Mouse (Mus musculus) embryonic facial prominence, embryonic 12.5 days (tissue): Measurements from ENCODE around the gene Gm21750. TPM values are rescaled to one million over a fixed set of nuclear protein-coding genes. Genes with fewer than 3 reads are reported as not detected.
"Not testable (repeated sequence)": the region's sequence is repeated elsewhere in the genome, so short reads cannot be mapped to it uniquely, and the experiment has no call there.

ENCODE experiments used
- ATAC-seq: fragments of 200-750 bp; cut with Nextera tagmentation; 2 replicates; pipeline ENCODE4 v1.8.0; 2017; ENCODE audit not compliant: insufficient number of reproducible peaks, insufficient read depth, low FRiP score, low TSS enrichment
- H3K27ac ChIP-seq: fragments of 300-500 bp; sonication (generic); 2 replicates; pipeline ENCODE4 v1.5.1; 2016; ENCODE audit warnings: mild to moderate bottlenecking
- H3K27me3 ChIP-seq: fragments of 300-500 bp; sonication (generic); 2 replicates; pipeline ENCODE4 v1.6.1; 2016; ENCODE audit warnings: mild to moderate bottlenecking, moderate library complexity
- H3K36me3 ChIP-seq: fragments of 300-500 bp; sonication (generic); 2 replicates; pipeline ENCODE4 v1.6.1; 2016; ENCODE audit warnings: mild to moderate bottlenecking
- H3K4me1 ChIP-seq: fragments of 300-500 bp; sonication (generic); 2 replicates; pipeline ENCODE4 v1.6.1; 2016
- H3K4me2 ChIP-seq: fragments of 300-500 bp; sonication (generic); replicated peaks from 2 replicates; pipeline ENCODE4 v1.6.1; 2016; ENCODE audit warnings: mild to moderate bottlenecking, moderate library complexity
- H3K4me3 ChIP-seq: fragments of 300-500 bp; sonication (generic); 2 replicates; pipeline ENCODE4 v1.5.1; 2016; ENCODE audit warnings: mild to moderate bottlenecking
- H3K9ac ChIP-seq: fragments of 300-500 bp; sonication (generic); 2 replicates; pipeline ENCODE4 v1.6.1; 2016; ENCODE audit warnings: mild to moderate bottlenecking, moderate library complexity
- H3K9me3 ChIP-seq: fragments of 300-500 bp; sonication (generic); 2 replicates; pipeline ENCODE4 v1.6.1; 2016; ENCODE audit warnings: mild to moderate bottlenecking, moderate library complexity
- WGBS: fragments of 180-500 bp; shearing (Covaris S2); methylation state at CpG from one replicate; pipeline ENCODE4 v1.1.7; 2016; 5-methylcytosine and 5-hydroxymethylcytosine counted together
- polyA plus RNA-seq: library from polyadenylated mRNA; unstranded; fragments of >200 nt; fragmentation: Nextera tagmentation; extraction: Ambion mirVana; gene quantifications from 2 replicates; pipeline ENCODE4 v1.2.1, GENCODE M21; 2016

The Gm21750 gene
- polyA plus RNA-seq: not detected in 2 replicates

DNA sequence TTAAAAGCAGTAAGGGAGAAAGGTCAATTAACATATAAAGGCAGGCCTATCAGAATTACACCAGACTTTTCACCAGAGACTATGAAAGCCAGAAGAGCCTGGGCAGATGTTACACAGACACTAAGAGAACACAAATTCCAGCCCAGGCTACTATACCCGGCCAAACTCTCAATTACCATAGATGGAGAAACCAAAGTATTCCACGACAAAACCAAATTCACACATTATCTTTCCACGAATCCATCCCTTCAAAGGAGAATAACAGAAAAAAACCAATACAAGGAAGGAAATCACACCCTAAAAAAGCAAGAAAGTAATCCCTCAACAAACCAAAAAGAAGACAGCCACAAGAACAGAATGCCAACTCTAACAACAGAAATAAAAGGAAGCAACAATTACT, at the start of gene Gm21750:
Gm21750 (plus strand) TSS at position 301 of the 400 bp plus-strand sequence.
- not testable (repeated sequence) for H3K4me3 ChIP-seq, H3K4me1 ChIP-seq, ATAC-seq, H3K36me3 ChIP-seq, H3K9me3 ChIP-seq, H3K4me2 ChIP-seq, H3K9ac ChIP-seq, H3K27ac ChIP-seq, H3K27me3 ChIP-seq
- WGBS: 90% methylated on average over 3 of the region's 3 CpGs

DNA sequence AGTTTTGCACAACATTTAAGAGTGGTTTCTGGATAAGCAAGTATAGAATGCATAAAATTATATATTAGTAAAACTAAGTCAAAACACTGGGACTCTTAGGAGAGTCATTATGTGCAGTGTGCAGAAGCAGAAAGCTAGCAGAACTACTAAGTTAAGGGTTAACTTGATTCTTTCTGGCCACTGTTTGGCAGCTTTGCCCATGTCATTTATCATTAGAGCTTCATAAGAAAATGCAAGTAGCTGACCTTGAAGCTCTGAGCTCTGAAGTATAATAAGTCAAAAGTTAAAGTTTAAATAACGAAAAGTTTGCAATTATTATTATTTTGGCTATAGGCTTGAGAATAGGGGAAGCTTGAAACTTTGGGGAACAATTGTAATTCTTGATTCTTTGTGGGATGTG, 46.1 kb upstream of the Gm21750 start:
- not testable (repeated sequence) for H3K27ac ChIP-seq, H3K9ac ChIP-seq, H3K4me3 ChIP-seq, ATAC-seq, H3K27me3 ChIP-seq, H3K9me3 ChIP-seq, H3K36me3 ChIP-seq, H3K4me2 ChIP-seq, H3K4me1 ChIP-seq
- 63% methylated on average over 1 of the region's 1 CpGs for WGBS

DNA sequence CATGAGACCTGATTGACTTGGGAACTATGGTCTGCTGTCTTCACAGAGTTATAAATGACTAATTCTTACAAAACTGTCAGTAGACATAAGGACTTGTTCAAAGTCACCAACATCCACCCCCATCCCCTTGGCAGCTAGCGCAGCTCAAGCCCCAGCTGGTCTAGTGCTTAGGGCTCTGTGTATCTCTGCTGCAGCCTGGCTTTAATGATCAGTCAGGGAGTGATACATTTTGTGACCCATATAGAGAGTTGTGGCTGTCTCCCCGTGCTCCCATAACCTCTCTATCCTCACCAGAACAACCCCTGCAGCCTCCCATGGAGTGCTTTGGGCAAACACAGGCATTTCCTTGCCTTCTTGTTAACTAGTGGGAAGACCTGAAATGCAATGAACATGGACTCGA, 40.1 kb upstream of the Gm21750 start:
- ATAC-seq: no peak
- no peak overlapping the region for H3K9ac ChIP-seq
- no peak overlapping the region for H3K4me2 ChIP-seq
- H3K36me3 ChIP-seq: no peaks in the 10 kb centered on the region
- H3K27me3 ChIP-seq: no peaks in the 10 kb centered on the region
- no peak overlapping the region for H3K27ac ChIP-seq
- 80% methylated on average over 3 of the region's 3 CpGs for WGBS
- no peaks in the 10 kb centered on the region for H3K9me3 ChIP-seq
- no peaks in the 10 kb centered on the region for H3K4me1 ChIP-seq
- no peak overlapping the region for H3K4me3 ChIP-seq

DNA sequence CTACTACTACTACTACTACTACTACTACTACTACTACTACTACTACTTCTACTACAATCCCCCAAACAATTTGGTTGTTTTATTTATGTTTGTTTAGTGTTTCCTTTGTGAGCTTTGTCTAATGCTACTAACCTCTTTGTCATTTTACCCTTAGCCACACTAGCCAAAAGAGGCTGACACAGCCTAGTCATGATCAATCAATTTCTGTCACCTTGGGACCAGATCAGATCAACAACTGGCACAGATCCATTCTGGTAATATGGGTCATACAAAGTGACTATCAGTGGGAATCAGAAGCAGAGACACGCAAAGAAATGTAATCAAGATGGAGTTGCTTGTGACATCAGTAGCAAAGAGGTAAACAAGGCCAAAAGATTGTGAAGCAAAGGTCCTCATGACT, 38.0 kb upstream of the Gm21750 start:
- no peak overlapping the region for H3K9ac ChIP-seq
- no peaks in the 10 kb centered on the region for H3K4me1 ChIP-seq
- no peaks in the 10 kb centered on the region for H3K27me3 ChIP-seq
- no peak for ATAC-seq
- H3K4me2 ChIP-seq: no peak overlapping the region
- 85% methylated on average over 1 of the region's 1 CpGs for WGBS
- H3K9me3 ChIP-seq: no peaks in the 10 kb centered on the region
- H3K4me3 ChIP-seq: no peak overlapping the region
- no peak overlapping the region for H3K27ac ChIP-seq
- no peaks in the 10 kb centered on the region for H3K36me3 ChIP-seq

DNA sequence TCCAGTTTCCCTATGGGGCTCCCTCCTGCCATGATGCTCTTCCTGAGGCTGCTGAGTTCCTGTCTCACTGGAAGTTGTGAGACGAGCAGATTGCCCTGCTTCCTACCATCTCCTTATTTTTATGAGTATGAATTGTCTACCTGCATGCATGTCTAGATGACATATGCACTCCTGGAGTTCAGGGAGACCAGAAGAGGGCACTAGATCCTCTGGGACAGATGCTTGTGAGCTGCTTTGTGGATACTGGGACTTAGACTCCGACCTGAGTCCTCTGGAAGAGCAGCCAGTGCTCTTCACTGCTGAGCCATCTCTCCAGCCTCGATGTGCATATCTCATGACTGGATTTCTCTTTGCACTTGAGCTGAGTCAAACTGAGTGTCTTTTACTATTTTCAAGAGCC, 35.6 kb upstream of the Gm21750 start:
- no peak overlapping the region for H3K4me2 ChIP-seq
- H3K27me3 ChIP-seq: no peaks in the 10 kb centered on the region
- no peak overlapping the region for H3K27ac ChIP-seq
- H3K9ac ChIP-seq: no peak overlapping the region
- ATAC-seq: no peak
- H3K4me3 ChIP-seq: no peak overlapping the region
- WGBS: 81% methylated on average over 3 of the region's 3 CpGs
- H3K9me3 ChIP-seq: no peaks in the 10 kb centered on the region
- no peaks in the 10 kb centered on the region for H3K36me3 ChIP-seq
- H3K4me1 ChIP-seq: no peaks in the 10 kb centered on the region

DNA sequence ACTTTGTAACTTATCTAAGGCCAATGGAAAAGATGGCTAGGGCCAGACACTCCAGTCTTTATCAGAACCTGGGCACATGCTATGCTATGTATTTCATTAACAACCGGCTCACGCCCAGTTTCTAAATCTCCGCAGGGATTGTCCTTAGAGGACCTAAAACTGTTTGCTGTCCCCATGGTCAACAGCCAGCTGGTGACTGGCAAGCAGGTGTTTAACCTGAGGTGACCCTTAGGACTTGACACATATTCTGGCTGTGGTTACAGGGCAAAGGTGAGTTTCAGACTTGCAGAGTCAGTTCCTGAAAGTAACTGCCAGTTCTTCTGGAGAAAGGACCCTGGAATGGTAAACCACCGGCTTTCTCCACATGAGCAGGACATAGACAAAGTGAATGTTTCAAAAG, 29.5 kb upstream of the Gm21750 start:
- no peak overlapping the region for H3K4me2 ChIP-seq
- no peak overlapping the region for H3K9ac ChIP-seq
- WGBS: 83% methylated on average over 4 of the region's 4 CpGs
- H3K27ac ChIP-seq: no peak overlapping the region
- no peaks in the 10 kb centered on the region for H3K9me3 ChIP-seq
- no peak overlapping the region for H3K4me3 ChIP-seq
- no peaks in the 10 kb centered on the region for H3K4me1 ChIP-seq
- H3K27me3 ChIP-seq: no peaks in the 10 kb centered on the region
- H3K36me3 ChIP-seq: no peaks in the 10 kb centered on the region
- no peak for ATAC-seq

DNA sequence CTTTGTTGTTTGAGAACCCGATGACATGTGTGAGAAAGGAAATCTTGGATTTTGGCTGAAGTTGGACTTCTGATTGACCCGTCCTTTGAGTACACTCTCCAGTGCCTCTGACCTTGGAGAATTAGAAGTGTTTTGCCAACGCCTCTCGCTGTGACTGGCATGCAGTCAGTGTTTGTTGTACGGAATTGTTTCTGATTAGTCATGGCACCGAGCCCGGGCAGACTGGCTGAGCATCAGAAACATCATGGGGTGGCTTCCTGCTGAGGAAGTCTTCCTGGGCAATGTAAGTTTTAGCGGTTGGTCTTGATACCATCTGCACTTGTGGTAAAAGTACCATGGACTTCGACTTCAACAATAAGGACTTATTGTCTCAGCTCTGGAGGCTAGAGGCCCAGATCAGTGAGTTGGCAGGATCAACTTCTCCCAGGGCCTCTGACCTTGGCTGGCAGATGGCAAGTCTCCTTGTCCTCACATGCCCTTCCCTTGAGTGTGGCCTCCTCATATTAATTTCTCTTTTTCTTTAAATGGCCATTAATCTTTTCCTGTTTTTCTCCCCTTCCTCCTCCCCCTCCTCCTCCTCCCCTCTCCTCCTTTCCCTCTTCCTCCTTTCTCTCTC, 28.3 kb upstream of the Gm21750 start:
- Histone ChIP-seq H3K9ac (no peak overlapping the region), H3K27ac (no peak overlapping the region)
- WGBS: 73% methylated on average over 9 of the region's 9 CpGs

DNA sequence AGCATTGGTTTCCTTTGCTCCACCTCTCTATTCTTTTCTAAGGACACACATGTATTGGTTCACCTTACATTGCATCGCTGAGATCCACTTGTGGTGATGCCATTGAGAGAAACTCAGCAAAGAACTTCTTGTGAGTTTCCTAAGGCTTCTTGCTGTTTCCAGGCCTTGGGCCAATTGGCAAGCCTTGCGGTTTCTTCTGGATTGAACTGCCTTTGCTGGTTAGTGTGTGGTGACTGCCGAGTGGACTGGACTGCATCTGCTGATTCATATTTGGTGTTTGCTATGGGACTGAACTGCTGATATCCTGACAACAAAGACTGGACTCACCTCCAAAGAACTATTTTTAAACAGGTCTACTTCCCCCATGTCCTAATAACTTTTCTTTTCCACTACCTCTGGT, 26.7 kb upstream of the Gm21750 start:
- no peaks in the 10 kb centered on the region for H3K9me3 ChIP-seq
- H3K4me3 ChIP-seq: no peak overlapping the region
- H3K4me1 ChIP-seq: no peaks in the 10 kb centered on the region
- no peak overlapping the region for H3K4me2 ChIP-seq
- H3K9ac ChIP-seq: no peak overlapping the region
- WGBS: 87% methylated on average over 3 of the region's 3 CpGs
- no peaks in the 10 kb centered on the region for H3K36me3 ChIP-seq
- no peak for ATAC-seq
- H3K27ac ChIP-seq: no peak overlapping the region
- H3K27me3 ChIP-seq: no peaks in the 10 kb centered on the region

More for the DNA sequence above, 28.3 kb upstream of the Gm21750 start:
- no peaks in the 10 kb centered on the region for H3K4me1 ChIP-seq
- H3K4me2 ChIP-seq: no peak overlapping the region
- H3K36me3 ChIP-seq: no peaks in the 10 kb centered on the region
- no peak overlapping the region for H3K4me3 ChIP-seq
- no peaks in the 10 kb centered on the region for H3K27me3 ChIP-seq
- H3K9me3 ChIP-seq: no peaks in the 10 kb centered on the region
- no peak for ATAC-seq

DNA sequence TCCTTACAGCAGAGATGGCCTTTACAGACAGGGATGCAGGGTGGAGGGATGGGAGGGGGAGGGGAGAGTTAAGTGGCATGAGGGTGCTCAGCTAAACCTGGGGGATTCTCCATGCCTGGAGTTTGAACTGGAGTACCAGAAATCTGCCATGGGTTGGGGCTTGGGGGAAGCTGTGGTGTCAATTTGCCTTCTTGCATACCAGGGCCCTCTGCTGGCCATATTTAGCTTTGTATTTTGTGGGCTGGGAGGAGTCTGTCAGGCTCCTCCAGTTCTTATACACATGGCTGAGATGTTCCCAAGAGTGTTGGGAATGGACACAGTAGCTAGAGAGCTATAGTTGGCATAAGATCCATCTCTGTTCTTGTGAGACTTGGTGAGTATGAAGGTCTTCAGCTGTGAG, 23.6 kb upstream of the Gm21750 start:
- H3K27ac ChIP-seq: no peak overlapping the region
- no peaks in the 10 kb centered on the region for H3K36me3 ChIP-seq
- no peak overlapping the region for H3K4me2 ChIP-seq
- no peaks in the 10 kb centered on the region for H3K9me3 ChIP-seq
- H3K9ac ChIP-seq: no peak overlapping the region
- no peak for ATAC-seq
- H3K27me3 ChIP-seq: no peaks in the 10 kb centered on the region
- no peak overlapping the region for H3K4me3 ChIP-seq
- no peaks in the 10 kb centered on the region for H3K4me1 ChIP-seq

DNA sequence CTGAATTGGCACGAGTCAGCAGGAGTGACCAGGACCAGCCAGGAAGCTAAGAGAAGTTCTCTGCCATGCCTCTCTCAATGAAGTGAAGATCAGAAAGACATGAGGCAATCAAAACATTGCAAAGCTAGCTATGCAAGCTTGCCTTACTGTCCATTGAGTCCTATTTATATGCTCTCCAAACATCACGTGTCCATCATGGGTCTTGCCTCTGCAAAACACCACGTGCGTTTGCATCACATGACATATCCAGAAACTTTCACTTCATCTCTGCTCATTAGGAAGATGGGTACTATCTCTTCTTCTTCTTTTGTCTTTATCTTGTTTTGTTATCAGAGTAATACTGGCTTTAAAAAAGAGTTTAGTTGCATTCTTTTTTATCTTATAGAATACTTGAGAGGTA, 10.8 kb upstream of the Gm21750 start:
- no peak overlapping the region for H3K4me3 ChIP-seq
- no peaks in the 10 kb centered on the region for H3K27me3 ChIP-seq
- no peaks in the 10 kb centered on the region for H3K4me1 ChIP-seq
- ATAC-seq: no peak
- H3K9me3 ChIP-seq: no peaks in the 10 kb centered on the region
- WGBS: 87% methylated on average over 4 of the region's 4 CpGs
- no peak overlapping the region for H3K9ac ChIP-seq
- H3K27ac ChIP-seq: no peak overlapping the region
- no peak overlapping the region for H3K4me2 ChIP-seq
- H3K36me3 ChIP-seq: no peaks in the 10 kb centered on the region

DNA sequence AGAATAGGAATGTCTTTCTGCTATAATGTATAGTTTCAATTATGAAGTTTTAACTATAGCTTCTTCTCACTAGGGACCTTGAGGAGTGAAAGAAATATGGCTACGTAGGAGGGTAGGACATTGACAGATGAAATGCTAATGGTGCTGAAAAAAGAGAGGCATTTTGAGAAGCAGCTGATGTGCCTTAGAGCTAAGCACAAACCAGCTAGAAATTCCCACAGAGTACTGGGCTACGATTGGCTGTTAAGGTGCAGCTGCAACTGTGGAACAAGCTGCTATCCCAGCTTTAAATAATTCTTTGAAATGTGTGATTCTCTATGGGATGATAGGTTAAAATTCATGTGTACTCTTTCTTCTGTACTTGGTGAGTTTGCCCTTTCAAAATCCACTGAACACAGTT, 9.1 kb downstream of the Gm21750 start:
- H3K4me2 ChIP-seq: no peak overlapping the region
- no peaks in the 10 kb centered on the region for H3K36me3 ChIP-seq
- no peak for ATAC-seq
- no peaks in the 10 kb centered on the region for H3K9me3 ChIP-seq
- no peaks in the 10 kb centered on the region for H3K27me3 ChIP-seq
- 81% methylated on average over 2 of the region's 2 CpGs for WGBS
- H3K27ac ChIP-seq: no peak overlapping the region
- H3K9ac ChIP-seq: no peak overlapping the region
- H3K4me3 ChIP-seq: no peak overlapping the region
- H3K4me1 ChIP-seq: no peaks in the 10 kb centered on the region

DNA sequence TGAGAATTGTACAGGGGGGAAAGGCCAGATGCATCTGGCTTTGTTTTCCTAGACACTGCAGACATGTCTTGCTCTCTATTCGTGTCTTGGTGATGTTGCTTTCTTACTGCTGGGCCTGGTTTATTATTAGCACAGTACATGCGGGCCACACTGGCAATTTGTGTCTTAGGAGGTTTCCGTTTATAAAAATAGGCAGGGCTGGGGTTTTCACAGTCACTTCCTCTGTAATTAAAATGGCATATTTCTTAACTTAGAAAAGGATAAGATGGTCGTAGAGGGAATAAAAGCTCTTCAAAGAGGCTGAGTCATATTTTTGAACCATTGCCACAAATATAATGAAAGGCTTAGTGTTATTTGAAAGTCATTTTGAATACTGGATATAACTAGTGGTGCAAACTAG, 26.7 kb downstream of the Gm21750 start:
- ATAC-seq: no peak
- Histone ChIP-seq H3K27me3 (no peaks in the 10 kb centered on the region), H3K27ac (no peak overlapping the region), H3K36me3 (no peaks in the 10 kb centered on the region), H3K4me2 (no peak overlapping the region), H3K9me3 (no peaks in the 10 kb centered on the region), H3K9ac (no peak overlapping the region), H3K4me1 (no peaks in the 10 kb centered on the region), H3K4me3 (no peak overlapping the region)
- 63% methylated on average over 4 of the region's 4 CpGs for WGBS

DNA sequence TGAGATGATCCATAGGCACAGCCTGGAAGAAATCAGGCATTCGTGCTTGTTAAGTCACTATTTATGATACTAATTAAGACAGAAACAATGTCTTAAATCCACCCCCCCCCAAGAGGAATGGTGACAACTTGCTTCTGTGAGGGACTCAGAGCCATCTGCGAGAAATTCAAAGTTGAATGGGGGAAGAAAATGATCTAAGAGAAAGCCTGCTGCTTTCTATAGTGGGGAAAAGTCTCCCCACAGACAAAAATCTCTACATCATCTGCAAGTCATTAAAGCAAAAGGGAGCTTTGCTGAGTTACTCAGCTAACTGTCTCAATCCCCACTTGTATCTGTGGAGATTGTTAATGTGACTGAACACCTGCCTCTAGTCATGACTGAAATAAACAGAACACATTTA, 27.4 kb downstream of the Gm21750 start:
- no peak for ATAC-seq
- 47% methylated on average over 2 of the region's 2 CpGs for WGBS
- H3K9ac ChIP-seq: no peak overlapping the region

More for the DNA sequence above, 27.4 kb downstream of the Gm21750 start:
- Histone ChIP-seq H3K27me3 (no peaks in the 10 kb centered on the region), H3K4me2 (no peak overlapping the region), H3K4me3 (no peak overlapping the region), H3K27ac (no peak overlapping the region), H3K9me3 (no peaks in the 10 kb centered on the region), H3K4me1 (no peaks in the 10 kb centered on the region), H3K36me3 (no peaks in the 10 kb centered on the region)
